Mouse (Mus musculus): ENCODE data around the gene Il17rd.

DNA sequence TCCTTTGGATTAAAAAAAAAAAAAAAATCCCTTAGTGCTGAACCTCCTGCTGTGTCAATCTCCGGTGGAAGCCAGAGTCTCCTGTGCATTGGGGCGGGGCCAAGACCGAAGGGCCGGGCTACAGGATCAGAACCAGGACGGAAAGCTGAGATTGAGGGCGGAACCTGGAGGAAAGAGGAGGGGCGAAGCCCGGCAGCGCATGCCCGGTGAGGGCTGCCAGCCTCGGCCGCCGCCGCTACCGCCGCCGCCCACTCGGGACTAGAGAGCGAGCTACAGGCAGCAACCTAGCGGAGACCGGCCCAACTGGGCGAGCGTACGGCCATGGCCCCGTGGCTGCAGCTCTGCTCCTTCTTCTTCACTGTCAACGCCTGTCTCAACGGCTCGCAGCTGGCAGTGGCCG lies at the start of gene Il17rd:
- TF ChIP-seq POLR2A (IDR thresholded peaks at IDR 0.05; ENCODE audit: borderline replicate concordance, insufficient read depth, low read length) = no peak
- TF ChIP-seq CTCF (IDR thresholded peaks at IDR 0.05; ENCODE audit: borderline replicate concordance, insufficient read depth, low read depth, low read length) = no peak

All from cerebellum, adult 2 months (tissue).